Mouse (Mus musculus) urinary bladder, postnatal 0 days (tissue): ENCODE data around the gene Zfp365. TPM values are rescaled to one million over a fixed set of nuclear protein-coding genes. Genes with fewer than 3 reads are reported as not detected.

Experiments
- polyA plus RNA-seq: library from polyadenylated mRNA; unstranded; fragments of >200 nt; fragmentation: Nextera tagmentation; extraction: Ambion mirVana; gene quantifications from 2 replicates; pipeline ENCODE4 v1.2.1, GENCODE M21; 2015

Zfp365 gene
- 0.68 and 0.73 TPM in 2 replicates for polyA plus RNA-seq

GRCm38 (mm10) chr10:67912337-67912776 is at the start of gene Zfp365:
TSS of gene Zfp365 (minus strand) at chr10:67912662.

Other genes starting within 250 kb of the Zfp365 start
- 2.5 and 2.8 TPM in 2 replicates for gene Rtkn2, start 66.9 kb upstream of the Zfp365 start, polyA plus RNA-seq